Mouse (Mus musculus): ENCODE measurements at regions not wholly inside any gene's neighbourhood (a gene's known extent, or its start where the extent isn't known, plus 50 kb on each side); places are given as distances from the start of the nearest gene placed in this dataset.

- H3K9ac ChIP-seq (replicated peaks): no peak overlapping the region
- H3K4me3 ChIP-seq (ENCODE audit: insufficient read depth in 1 of 2, low read depth in 2 of 2, low read length in 2 of 2): no peak overlapping the region
- TF ChIP-seq CTCF (IDR thresholded peaks at IDR 0.05; ENCODE audit: low read depth) (no peak), EP300 (IDR thresholded peaks at IDR 0.05; ENCODE audit: low read depth) (no peak)
- H3K27me3 ChIP-seq (ENCODE audit: control insufficient read depth, insufficient read depth, low read length): no peaks in the 10 kb centered on the region
- H3K4me1 ChIP-seq (replicated peaks; ENCODE audit: control insufficient read depth in 2 of 2, insufficient read depth in 2 of 2, low read length in 1 of 2): no peaks in the 10 kb centered on the region
- 60% methylated on average over 3 of the region's 3 CpGs for WGBS (ENCODE audit: insufficient replicate concordance)
- no peak overlapping the region for H3K4me2 ChIP-seq (ENCODE audit: low read depth)
- no peaks in the 10 kb centered on the region for H3K36me3 ChIP-seq (replicated peaks; ENCODE audit: control insufficient read depth, insufficient read depth, low read depth)
- ATAC-seq (ENCODE audit: insufficient read depth) (no peak), DNase-seq (ENCODE audit: low read depth in 3 of 3, low spot score in 3 of 3) (no peak)
- no peak overlapping the region for H3K27ac ChIP-seq
- H3K9me3 ChIP-seq (ENCODE audit: control insufficient read depth, low read length): no peaks in the 10 kb centered on the region
Measured at GRCm38 (mm10) chr9:94045462-94046126, 492.3 kb downstream of the 1190002N15Rik start.

- H3K36me3 ChIP-seq (replicated peaks; ENCODE audit: control insufficient read depth, insufficient read depth, low read depth): no peaks in the 10 kb centered on the region
Measured at GRCm38 (mm10) chr9:94023761-94024160, 514.1 kb downstream of the 1190002N15Rik start.

GRCm38 (mm10) chr9:94021293-94021903, 516.5 kb downstream of the 1190002N15Rik start:
- no peaks in the 10 kb centered on the region for H3K36me3 ChIP-seq (replicated peaks; ENCODE audit: control insufficient read depth, insufficient read depth, low read depth)
- H3K27me3 ChIP-seq (ENCODE audit: control insufficient read depth, insufficient read depth, low read length): no peaks in the 10 kb centered on the region
- H3K27ac ChIP-seq: no peak overlapping the region
- H3K4me3 ChIP-seq (ENCODE audit: insufficient read depth in 1 of 2, low read depth in 2 of 2, low read length in 2 of 2): no peak overlapping the region
- DNase-seq (ENCODE audit: low read depth in 3 of 3, low spot score in 3 of 3) (no peak), ATAC-seq (ENCODE audit: insufficient read depth) (no peak)
- TF ChIP-seq EP300 (IDR thresholded peaks at IDR 0.05; ENCODE audit: low read depth) (no peak), CTCF (IDR thresholded peaks at IDR 0.05; ENCODE audit: low read depth) (no peak)
- 12% methylated on average over 1 of the region's 1 CpGs for WGBS (ENCODE audit: insufficient replicate concordance)
- no peak overlapping the region for H3K9ac ChIP-seq (replicated peaks)
- H3K4me2 ChIP-seq (ENCODE audit: low read depth): no peak overlapping the region
- H3K4me1 ChIP-seq (replicated peaks; ENCODE audit: control insufficient read depth in 2 of 2, insufficient read depth in 2 of 2, low read length in 1 of 2): no peaks in the 10 kb centered on the region
- no peaks in the 10 kb centered on the region for H3K9me3 ChIP-seq (ENCODE audit: control insufficient read depth, low read length)

More at GRCm38 (mm10) chr9:94023761-94024160, 514.1 kb downstream of the 1190002N15Rik start:
- no peak overlapping the region for H3K27ac ChIP-seq
- DNase-seq (ENCODE audit: low read depth in 3 of 3, low spot score in 3 of 3): no peak
- 45% methylated on average over 3 of the region's 3 CpGs for WGBS (ENCODE audit: insufficient replicate concordance)
- no peaks in the 10 kb centered on the region for H3K4me1 ChIP-seq (replicated peaks; ENCODE audit: control insufficient read depth in 2 of 2, insufficient read depth in 2 of 2, low read length in 1 of 2)
- H3K9me3 ChIP-seq (ENCODE audit: control insufficient read depth, low read length): no peaks in the 10 kb centered on the region
- no peak overlapping the region for H3K9ac ChIP-seq (replicated peaks)
- no peak overlapping the region for H3K4me2 ChIP-seq (ENCODE audit: low read depth)
- H3K4me3 ChIP-seq (ENCODE audit: insufficient read depth in 1 of 2, low read depth in 2 of 2, low read length in 2 of 2): no peak overlapping the region
- ATAC-seq (ENCODE audit: insufficient read depth): no peak
- TF ChIP-seq CTCF (IDR thresholded peaks at IDR 0.05; ENCODE audit: low read depth) (no peak), EP300 (IDR thresholded peaks at IDR 0.05; ENCODE audit: low read depth) (no peak)
- H3K27me3 ChIP-seq (ENCODE audit: control insufficient read depth, insufficient read depth, low read length): no peaks in the 10 kb centered on the region

GRCm38 (mm10) chr9:94016747-94017487, 521.0 kb downstream of the 1190002N15Rik start:
- Histone ChIP-seq H3K4me2 (ENCODE audit: low read depth) (no peak overlapping the region), H3K36me3 (replicated peaks; ENCODE audit: control insufficient read depth, insufficient read depth, low read depth) (no peaks in the 10 kb centered on the region), H3K27ac (no peak overlapping the region), H3K27me3 (ENCODE audit: control insufficient read depth, insufficient read depth, low read length) (no peaks in the 10 kb centered on the region), H3K9ac (replicated peaks) (no peak overlapping the region), H3K4me1 (replicated peaks; ENCODE audit: control insufficient read depth in 2 of 2, insufficient read depth in 2 of 2, low read length in 1 of 2) (no peaks in the 10 kb centered on the region), H3K9me3 (ENCODE audit: control insufficient read depth, low read length) (no peaks in the 10 kb centered on the region), H3K4me3 (ENCODE audit: insufficient read depth in 1 of 2, low read depth in 2 of 2, low read length in 2 of 2) (no peak overlapping the region)
- DNase-seq (ENCODE audit: low read depth in 3 of 3, low spot score in 3 of 3) (no peak), ATAC-seq (ENCODE audit: insufficient read depth) (no peak)
- TF ChIP-seq EP300 (IDR thresholded peaks at IDR 0.05; ENCODE audit: low read depth) (no peak), CTCF (IDR thresholded peaks at IDR 0.05; ENCODE audit: low read depth) (no peak)

- ATAC-seq (ENCODE audit: insufficient read depth) (no peak), DNase-seq (ENCODE audit: low read depth in 3 of 3, low spot score in 3 of 3) (no peak)
- Histone ChIP-seq H3K4me2 (ENCODE audit: low read depth) (no peak overlapping the region), H3K9ac (replicated peaks) (no peak overlapping the region), H3K4me1 (replicated peaks; ENCODE audit: control insufficient read depth in 2 of 2, insufficient read depth in 2 of 2, low read length in 1 of 2) (no peaks in the 10 kb centered on the region), H3K27me3 (ENCODE audit: control insufficient read depth, insufficient read depth, low read length) (no peaks in the 10 kb centered on the region), H3K4me3 (ENCODE audit: insufficient read depth in 1 of 2, low read depth in 2 of 2, low read length in 2 of 2) (no peak overlapping the region), H3K9me3 (ENCODE audit: control insufficient read depth, low read length) (no peaks in the 10 kb centered on the region), H3K27ac (no peak overlapping the region), H3K36me3 (replicated peaks; ENCODE audit: control insufficient read depth, insufficient read depth, low read depth) (no peaks in the 10 kb centered on the region)
- TF ChIP-seq CTCF (IDR thresholded peaks at IDR 0.05; ENCODE audit: low read depth): no peak
- no peak for TF ChIP-seq EP300 (IDR thresholded peaks at IDR 0.05; ENCODE audit: low read depth)
- 44% methylated on average over 3 of the region's 3 CpGs for WGBS (ENCODE audit: insufficient replicate concordance)
Measured at GRCm38 (mm10) chr9:93992216-93992615, 545.7 kb downstream of the 1190002N15Rik start.
